Mouse (Mus musculus) heart, postnatal 0 days (tissue): ENCODE data around the gene Ubl4b. TPM values are rescaled to one million over a fixed set of nuclear protein-coding genes. Genes with fewer than 3 reads are reported as not detected.

Source experiments
- ATAC-seq: fragments of 200-750 bp; cut with Nextera tagmentation; 2 replicates; pipeline ENCODE4 v1.8.0; 2017; ENCODE audit warnings: low read depth, moderate number of reproducible peaks, moderate library complexity; ENCODE audit not compliant: insufficient read depth
- DNase-seq: peaks from one replicate; pipeline ENCODE4 v3.0.0-alpha.2; 2016; ENCODE audit warnings: low spot score
- H3K27ac ChIP-seq: fragments of 300-500 bp; sonication (generic); 2 replicates; pipeline ENCODE4 v1.5.1; 2014; ENCODE audit warnings: low read depth, mild to moderate bottlenecking
- H3K27me3 ChIP-seq: fragments of 300-500 bp; sonication (generic); 2 replicates; pipeline ENCODE4 v1.6.1; 2014; ENCODE audit warnings: low read length, mixed read lengths; ENCODE audit not compliant: control insufficient read depth, insufficient read depth
- H3K36me3 ChIP-seq: fragments of 300-500 bp; sonication (generic); replicated peaks from 2 replicates; pipeline ENCODE4 v1.6.1; 2014; ENCODE audit warnings: low read length, mixed read lengths; ENCODE audit not compliant: control insufficient read depth, insufficient read depth
- H3K4me1 ChIP-seq: fragments of 300-500 bp; sonication (generic); 2 replicates; pipeline ENCODE4 v1.6.1; 2014; ENCODE audit warnings: antibody characterized with exemption; ENCODE audit not compliant: control insufficient read depth, insufficient read depth
- H3K4me2 ChIP-seq: fragments of 300-500 bp; sonication (generic); 2 replicates; pipeline ENCODE4 v1.6.1; 2014; ENCODE audit warnings: low read depth, mild to moderate bottlenecking, low read length, moderate library complexity
- H3K4me3 ChIP-seq: fragments of 300-500 bp; sonication (generic); 2 replicates; pipeline ENCODE4 v1.5.1; 2014; ENCODE audit warnings: low read depth, low read length
- H3K9ac ChIP-seq: fragments of 300-500 bp; sonication (generic); replicated peaks from 2 replicates; pipeline ENCODE4 v1.6.1; 2014; ENCODE audit warnings: low read depth, low read length, mixed read lengths
- H3K9me3 ChIP-seq: fragments of 300-500 bp; sonication (generic); replicated peaks from 2 replicates; pipeline ENCODE4 v1.6.1; 2016; ENCODE audit warnings: low read length; ENCODE audit not compliant: control insufficient read depth
- CTCF ChIP-seq: IDR thresholded peaks from 2 replicates; pipeline ENCODE4 v1.5.1; 2016; ENCODE audit warnings: antibody characterized with exemption, control low read depth, low read depth
- EP300 ChIP-seq: IDR thresholded peaks from 2 replicates; pipeline ENCODE4 v1.6.1; 2016; ENCODE audit warnings: antibody characterized with exemption, low read depth
- WGBS: fragments of 180-500 bp; shearing (Covaris S2); extraction: QIAGEN DNeasy Blood & Tissue Kit; methylation state at CpG from one replicate; pipeline ENCODE4 v1.1.7; 2014; 5-methylcytosine and 5-hydroxymethylcytosine counted together
- polyA plus RNA-seq: library from polyadenylated mRNA; unstranded; fragments of >200 nt; fragmentation: Nextera tagmentation; extraction: Ambion mirVana; gene quantifications from 2 replicates; pipeline ENCODE4 v1.2.1, GENCODE M21; 2015
- total RNA-seq: library from RNA; depleted of rRNA; stranded (reverse); fragments of >200 nt; gene quantifications from 2 replicates; pipeline ENCODE4 v1.2.3, GENCODE M21; 2014; ENCODE audit warnings: low replicate concordance

The Ubl4b gene
- total and polyA plus RNA-seq, 2 experiments from 2014 or later: not detected

- Histone ChIP-seq H3K27me3 (0 out of 2 replicates have a peak, but pooled peaks cover 1% of the 10 kb centered on the region), H3K4me1 (peaks cover 10% of the 10 kb centered on the region; the same call in 1 of the 2 replicates), H3K4me3 (no peak overlapping the region), H3K36me3 (no peaks in the 10 kb centered on the region), H3K27ac (no peak overlapping the region), H3K9me3 (no peaks in the 10 kb centered on the region), H3K4me2 (no peak overlapping the region), H3K9ac (no peak overlapping the region)
- ATAC-seq: no peak
- 72% methylated on average over 5 of the region's 5 CpGs for WGBS
- no peak for DNase-seq
- no peak for TF ChIP-seq CTCF
Observed at GRCm38 (mm10) chr3:107530581-107530980, 24.3 kb downstream of the Ubl4b start.

DNA sequence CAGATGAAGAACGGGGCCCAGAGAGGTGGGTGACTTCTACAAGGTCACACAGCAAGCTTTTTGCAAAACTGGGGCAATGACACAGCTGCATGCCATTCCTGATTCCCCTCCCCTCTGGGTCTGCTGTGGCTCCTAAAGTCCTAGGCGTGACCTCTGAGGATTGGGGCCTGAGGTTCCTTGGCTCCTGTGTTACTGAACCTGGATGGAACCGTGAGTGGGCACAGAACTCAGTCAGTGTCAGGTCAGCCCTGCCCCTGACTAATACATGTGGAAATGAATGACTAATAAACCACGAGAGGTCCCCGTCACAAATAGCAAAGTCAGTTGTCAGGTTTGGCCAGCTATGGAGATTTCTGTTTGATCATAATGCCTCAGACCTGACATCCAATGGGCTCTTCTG lies 25.7 kb downstream of the Ubl4b start:
- H3K27ac ChIP-seq: no peak overlapping the region
- TF ChIP-seq EP300 (no peak), CTCF (no peak)

GRCm38 (mm10) chr3:107528401-107529118 lies 26.3 kb downstream of the Ubl4b start:
- Histone ChIP-seq H3K36me3 (no peaks in the 10 kb centered on the region), H3K27ac (peak overlapping the region; percentile 30; the same call in 1 of the 2 replicates), H3K27me3 (no peaks in the 10 kb centered on the region), H3K9ac (0 out of 2 replicates have a peak overlapping the region, but pooled peaks have one; percentile 28), H3K9me3 (no peaks in the 10 kb centered on the region), H3K4me2 (0 out of 2 replicates have a peak overlapping the region, but pooled peaks have one; percentile 8), H3K4me3 (no peak overlapping the region), H3K4me1 (peaks cover 10% of the 10 kb centered on the region; the same call in 1 of the 2 replicates)
- TF ChIP-seq CTCF (no peak), EP300 (no peak)
- WGBS: 28% methylated on average over 9 of the region's 9 CpGs
- DNase-seq: peak; percentile 50
- peak; percentile 85 for ATAC-seq

More for the DNA sequence above, 25.7 kb downstream of the Ubl4b start:
- Histone ChIP-seq H3K4me3 (no peak overlapping the region), H3K9me3 (no peaks in the 10 kb centered on the region), H3K4me2 (no peak overlapping the region), H3K9ac (no peak overlapping the region), H3K27me3 (no peaks in the 10 kb centered on the region), H3K36me3 (no peaks in the 10 kb centered on the region), H3K4me1 (peaks cover 10% of the 10 kb centered on the region; the same call in 1 of the 2 replicates)
- DNase-seq: no peak
- 79% methylated on average over 5 of the region's 5 CpGs for WGBS
- no peak for ATAC-seq

DNA sequence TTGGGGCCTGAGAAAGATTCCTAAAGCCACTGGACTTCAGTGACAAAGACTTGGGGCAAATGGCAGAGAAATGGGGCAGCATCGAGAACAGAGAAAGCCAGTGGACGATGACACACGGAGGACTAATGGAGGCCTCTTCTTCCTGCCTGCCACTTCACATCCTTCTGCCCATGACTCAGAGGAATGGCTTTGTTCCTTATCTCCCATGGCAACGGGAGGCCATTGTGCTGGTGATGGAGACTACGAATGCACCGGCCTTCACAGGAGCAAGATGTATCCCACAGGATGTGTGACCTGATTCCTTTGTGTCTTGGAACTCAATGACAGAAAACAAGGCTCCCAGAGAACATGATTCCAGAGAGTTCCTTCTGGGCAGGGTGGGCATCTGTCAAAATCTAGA lies 30.3 kb downstream of the Ubl4b start:
- 53% methylated on average over 6 of the region's 6 CpGs for whole genome bisulfite sequencing
- Histone ChIP-seq H3K36me3 (no peaks in the 10 kb centered on the region), H3K9ac (no peak overlapping the region), H3K4me1 (peaks cover 10% of the 10 kb centered on the region; the same call in 1 of the 2 replicates), H3K27ac (no peak overlapping the region), H3K4me2 (no peak overlapping the region), H3K4me3 (no peak overlapping the region), H3K27me3 (peaks cover 5% of the 10 kb centered on the region; the same call in 1 of the 2 replicates), H3K9me3 (no peaks in the 10 kb centered on the region)
- no peak for DNase-seq
- ATAC-seq: no peak
- TF ChIP-seq CTCF: no peak
- TF ChIP-seq EP300: no peak

DNA sequence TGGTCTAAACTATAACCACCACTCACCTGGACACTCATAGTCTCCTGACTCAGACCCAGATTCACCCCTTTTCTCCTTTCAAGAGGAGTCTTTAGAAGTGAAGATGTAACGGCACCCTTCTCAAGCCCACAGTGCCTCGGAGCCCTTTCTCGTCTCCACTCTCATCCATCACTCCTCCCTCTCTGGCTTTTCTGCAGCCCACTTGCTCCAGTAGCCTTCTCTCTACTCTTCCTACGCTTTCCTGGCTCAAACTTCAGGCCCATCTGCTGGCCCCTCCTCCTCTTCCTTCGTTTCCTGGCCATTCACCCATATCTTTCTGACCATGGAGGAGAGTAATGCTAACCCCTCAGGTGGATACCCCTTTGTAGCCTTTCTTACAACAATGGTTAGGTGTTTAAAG lies 33.9 kb downstream of the Ubl4b start:
- no peaks in the 10 kb centered on the region for H3K9me3 ChIP-seq
- H3K36me3 ChIP-seq: no peaks in the 10 kb centered on the region
- no peak overlapping the region for H3K27ac ChIP-seq
- H3K4me3 ChIP-seq: no peak overlapping the region
- no peak overlapping the region for H3K9ac ChIP-seq
- TF ChIP-seq CTCF (no peak), EP300 (no peak)
- peaks cover 32% of the 10 kb centered on the region for H3K27me3 ChIP-seq
- no peak for ATAC-seq
- WGBS: 71% methylated on average over 5 of the region's 5 CpGs
- H3K4me1 ChIP-seq: peaks cover 13% of the 10 kb centered on the region; the same call in 1 of the 2 replicates
- H3K4me2 ChIP-seq: no peak overlapping the region
- DNase-seq: no peak
